Mouse (Mus musculus) embryonic fibroblast, embryonic 13.5 days (primary cell): Measurements from ENCODE around the gene Ripk3. TPM values are rescaled to one million over a fixed set of nuclear protein-coding genes. Genes with fewer than 3 reads are reported as not detected.

Experiments
- H3K27ac ChIP-seq: 2 replicates; pipeline ENCODE4 v1.5.1; 2012; ENCODE audit warnings: low read length, control low read depth, inconsistent platforms; ENCODE audit not compliant: insufficient read depth
- H3K4me1 ChIP-seq: 2 replicates; pipeline ENCODE4 v1.6.1; 2011; ENCODE audit warnings: low read length; ENCODE audit not compliant: control insufficient read depth, insufficient read depth
- H3K4me3 ChIP-seq: 2 replicates; pipeline ENCODE4 v1.5.1; 2011; ENCODE audit warnings: mild to moderate bottlenecking, control low read depth, low read length; ENCODE audit not compliant: insufficient read depth
- CTCF ChIP-seq: IDR thresholded peaks from 2 replicates; pipeline ENCODE4 v1.5.1; 2011; ENCODE audit warnings: mild to moderate bottlenecking, control low read depth, low read length, moderate library complexity, borderline replicate concordance; ENCODE audit not compliant: insufficient read depth
- POLR2A ChIP-seq: IDR thresholded peaks from 2 replicates; pipeline ENCODE4 v1.6.1; 2011; ENCODE audit warnings: low read depth, mild to moderate bottlenecking, control low read depth, low read length, moderate library complexity
- polyA plus RNA-seq: library from polyadenylated mRNA; stranded (reverse); fragments of >200 nt; gene quantifications from 2 replicates; pipeline ENCODE4 v1.2.4, GENCODE M21; 2011; ENCODE audit warnings: low read depth; ENCODE audit not compliant: missing spikeins, insufficient read length

The Ripk3 gene
- polyA plus RNA-seq, 1 experiment: 109 TPM

GRCm38 (mm10) chr14:55825216-55826051 lies 36.8 kb upstream of the Ripk3 start:
- H3K4me1 ChIP-seq: no peaks in the 10 kb centered on the region
- peak overlapping the region; percentile 93 for H3K27ac ChIP-seq
- peak overlapping the region; percentile 77 for H3K4me3 ChIP-seq
- TF ChIP-seq CTCF (no peak), POLR2A (no peak)

DNA sequence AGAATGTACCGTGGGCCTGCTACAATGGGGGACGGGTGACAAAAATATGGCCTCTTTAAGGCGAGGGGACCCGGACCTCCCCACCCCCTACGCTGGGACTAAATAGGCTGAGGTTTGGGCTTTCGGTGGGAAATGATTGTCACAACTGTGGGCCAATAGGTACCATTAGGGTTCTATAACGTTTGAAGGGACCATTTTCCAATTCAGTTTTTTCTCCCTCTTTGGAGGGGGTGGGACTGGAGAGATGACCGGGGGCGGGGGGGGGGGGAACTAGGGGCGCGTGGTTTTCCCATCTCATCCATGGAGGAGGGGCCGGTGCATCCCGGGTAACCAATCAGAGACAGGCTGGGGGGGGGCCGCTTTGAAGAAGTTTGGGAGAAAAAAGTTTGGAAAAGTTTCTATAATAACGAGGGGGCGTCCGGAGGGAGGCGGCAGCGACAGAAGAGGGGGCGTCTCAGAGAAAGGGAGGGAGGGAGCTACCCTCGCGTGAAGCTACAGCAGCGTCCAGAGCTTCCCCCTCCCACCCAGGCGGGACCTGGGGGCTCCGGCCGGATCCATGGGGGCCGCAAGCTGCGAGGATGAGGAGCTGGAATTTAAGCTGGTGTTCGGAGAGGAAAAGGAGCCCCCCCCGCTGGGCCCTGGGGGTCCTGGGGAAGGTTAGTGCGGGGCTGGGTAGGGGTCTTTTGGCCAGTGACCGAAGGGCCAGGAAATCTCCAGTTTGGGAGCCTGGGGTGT lies 36.0 kb upstream of the Ripk3 start:
- H3K4me3 ChIP-seq: peak overlapping the region; percentile 77
- TF ChIP-seq POLR2A (peak; percentile 62), CTCF (no peak)
- H3K27ac ChIP-seq: peak overlapping the region; percentile 99
- H3K4me1 ChIP-seq: no peaks in the 10 kb centered on the region

DNA sequence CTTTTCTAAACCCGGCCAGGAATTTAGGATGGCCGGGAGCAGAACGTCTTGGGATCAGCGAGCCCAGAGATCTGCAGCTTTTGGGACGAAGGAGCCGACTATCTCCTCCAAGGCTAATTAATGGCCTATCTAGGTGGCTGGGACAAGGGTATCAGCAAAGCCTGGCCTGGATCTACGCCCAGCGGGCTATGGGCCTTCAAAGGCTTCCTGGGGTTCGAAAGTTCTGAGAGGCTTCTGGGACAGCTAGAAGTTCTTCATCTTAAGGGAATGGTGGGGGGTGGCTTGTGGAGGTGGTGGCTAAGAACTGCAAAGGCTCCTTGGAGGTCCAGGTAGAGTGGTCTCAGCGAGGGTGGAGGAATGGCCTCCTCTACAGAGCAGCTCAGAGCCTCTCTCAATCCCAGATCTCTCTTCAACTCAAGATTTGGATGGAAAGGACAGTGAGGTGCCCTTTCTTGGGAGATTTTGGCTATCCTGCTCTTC lies 35.4 kb upstream of the Ripk3 start:
- TF ChIP-seq POLR2A (peak; percentile 39; the same call in 1 of the 2 replicates), CTCF (no peak)
- Histone ChIP-seq H3K4me1 (no peaks in the 10 kb centered on the region), H3K4me3 (peak overlapping the region; percentile 44), H3K27ac (peak overlapping the region; percentile 99)

- Histone ChIP-seq H3K4me3 (peak within 1 kb of the TSS; percentile 44), H3K27ac (peak within 1 kb of the TSS; percentile 99), H3K4me1 (no peaks in the 10 kb centered on the region)
- TF ChIP-seq POLR2A (peak; percentile 7; the same call in 1 of the 2 replicates), CTCF (no peak)
Observed at GRCm38 (mm10) chr14:55822991-55823762, 34.5 kb upstream of the Ripk3 start, which contains the start of gene Nfatc4. TSS of gene Nfatc4 (plus strand) at chr14:55823144.

GRCm38 (mm10) chr14:55822435-55822990 lies 33.8 kb upstream of the Ripk3 start:
- peak overlapping the region; percentile 31 for H3K4me3 ChIP-seq
- peak overlapping the region; percentile 99 for H3K27ac ChIP-seq
- H3K4me1 ChIP-seq: no peaks in the 10 kb centered on the region
- peak; percentile 40; the same call in 1 of the 2 replicates for TF ChIP-seq POLR2A
- TF ChIP-seq CTCF: peak; percentile 89

- H3K27ac ChIP-seq: no peak overlapping the region
- TF ChIP-seq CTCF: no peak
- TF ChIP-seq POLR2A: no peak
- no peak overlapping the region for H3K4me3 ChIP-seq
- no peaks in the 10 kb centered on the region for H3K4me1 ChIP-seq
Observed at GRCm38 (mm10) chr14:55820576-55820975, 31.9 kb upstream of the Ripk3 start.

DNA sequence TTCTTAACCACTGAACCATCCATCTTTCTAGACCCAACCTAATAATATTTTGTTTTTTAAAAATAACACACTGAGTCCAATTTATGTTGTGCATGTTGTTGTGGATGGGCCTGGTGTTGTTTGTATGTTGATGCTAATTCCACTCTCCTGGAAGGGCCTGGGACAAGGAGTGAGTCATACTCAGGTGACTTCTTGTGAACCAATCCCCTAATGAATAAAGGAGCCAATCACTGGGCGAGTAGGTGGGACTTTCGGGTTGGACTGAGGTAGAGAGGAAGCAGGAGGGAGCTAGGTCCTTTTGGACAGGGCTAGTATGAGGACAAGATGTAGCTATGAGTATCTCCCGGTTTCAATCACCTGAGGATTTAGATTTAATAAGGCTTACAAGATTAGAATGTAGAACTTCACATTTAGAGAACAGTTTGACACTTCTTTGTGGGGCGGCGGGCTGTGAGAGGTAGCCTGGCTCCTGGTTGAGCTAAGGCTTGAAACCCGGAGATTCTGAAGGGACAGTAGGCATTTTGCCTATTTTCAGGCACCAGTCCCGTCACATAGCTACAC lies 31.3 kb upstream of the Ripk3 start:
- TF ChIP-seq POLR2A (no peak), CTCF (no peak)
- Histone ChIP-seq H3K27ac (no peak overlapping the region), H3K4me1 (no peaks in the 10 kb centered on the region), H3K4me3 (no peak overlapping the region)

DNA sequence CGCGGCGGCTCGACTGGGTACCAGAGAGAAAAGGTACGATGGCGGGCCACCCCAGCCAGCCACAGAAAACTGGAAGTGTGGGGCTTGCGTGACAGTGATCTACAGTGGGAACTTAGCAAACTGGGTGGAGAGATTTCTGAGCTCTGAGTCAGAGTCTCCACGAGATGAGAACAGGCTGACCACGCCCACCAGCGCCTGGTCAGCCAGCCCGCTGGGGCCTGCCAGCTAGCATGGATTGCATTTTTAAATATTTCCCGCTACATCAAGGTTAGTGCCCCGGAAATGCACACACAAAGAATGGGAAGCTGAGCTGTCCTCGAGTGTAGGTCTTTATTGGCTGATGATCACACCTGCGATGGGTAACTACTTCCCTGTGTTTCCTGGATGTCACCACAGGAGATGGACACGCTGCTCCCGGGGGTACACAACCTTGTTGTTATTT lies 26.7 kb upstream of the Ripk3 start:
- Histone ChIP-seq H3K4me3 (peak overlapping the region; percentile 22), H3K27ac (peak overlapping the region; percentile 79), H3K4me1 (no peaks in the 10 kb centered on the region)
- TF ChIP-seq POLR2A (peak; percentile 59), CTCF (no peak)
